Mouse (Mus musculus) midbrain, embryonic 14.5 days (tissue): Measurements from ENCODE around the gene Gm21411. TPM values are rescaled to one million over a fixed set of nuclear protein-coding genes. Genes with fewer than 3 reads are reported as not detected.
"Not testable (repeated sequence)": the region's sequence is repeated elsewhere in the genome, so short reads cannot be mapped to it uniquely, and the experiment has no call there.

Experiments used
- ATAC-seq: fragments of 200-750 bp; cut with Nextera tagmentation; 2 replicates; pipeline ENCODE4 v1.8.0; 2017; ENCODE audit warnings: moderate number of reproducible peaks, moderate library complexity; ENCODE audit not compliant: low FRiP score, low TSS enrichment
- DNase-seq: peaks from one replicate; pipeline ENCODE4 v3.0.0-alpha.2; 2015
- H3K27ac ChIP-seq: fragments of 300-500 bp; sonication (generic); replicated peaks from 2 replicates; pipeline ENCODE4 v1.5.1; 2014; ENCODE audit warnings: mild to moderate bottlenecking, low read depth, low read length, moderate library complexity
- H3K27me3 ChIP-seq: fragments of 300-500 bp; sonication (generic); 2 replicates; pipeline ENCODE4 v1.6.1; 2014; ENCODE audit warnings: low read length, control low read depth, mixed read lengths; ENCODE audit not compliant: control insufficient read depth, insufficient read depth
- H3K36me3 ChIP-seq: fragments of 300-500 bp; sonication (generic); 2 replicates; pipeline ENCODE4 v1.6.1; 2014; ENCODE audit warnings: low read length, control low read depth; ENCODE audit not compliant: control insufficient read depth, insufficient read depth
- H3K4me1 ChIP-seq: fragments of 300-500 bp; sonication (generic); 2 replicates; pipeline ENCODE4 v1.6.1; 2014; ENCODE audit warnings: mild to moderate bottlenecking, antibody characterized with exemption, low read length, control low read depth; ENCODE audit not compliant: control insufficient read depth, insufficient read depth
- H3K4me2 ChIP-seq: fragments of 300-500 bp; sonication (generic); 2 replicates; pipeline ENCODE4 v1.6.1; 2014; ENCODE audit warnings: mild to moderate bottlenecking, low read length, moderate library complexity
- H3K4me3 ChIP-seq: fragments of 300-500 bp; sonication (generic); replicated peaks from 2 replicates; pipeline ENCODE4 v1.5.1; 2014; ENCODE audit warnings: low read depth, low read length
- H3K9ac ChIP-seq: fragments of 300-500 bp; sonication (generic); replicated peaks from 2 replicates; pipeline ENCODE4 v1.6.1; 2014; ENCODE audit warnings: mild to moderate bottlenecking, low read length, moderate library complexity
- H3K9me3 ChIP-seq: fragments of 300-500 bp; sonication (generic); 2 replicates; pipeline ENCODE4 v1.6.1; 2016; ENCODE audit warnings: low read length, control low read depth, mixed read lengths; ENCODE audit not compliant: control insufficient read depth
- WGBS: fragments of 180-500 bp; shearing (Covaris S2); extraction: QIAGEN DNeasy Blood & Tissue Kit; methylation state at CpG from one replicate; pipeline ENCODE4 v1.1.7; 2014; 5-methylcytosine and 5-hydroxymethylcytosine counted together
- polyA plus RNA-seq: library from polyadenylated mRNA; unstranded; fragments of >200 nt; fragmentation: Nextera tagmentation; extraction: Ambion mirVana; gene quantifications from 2 replicates; pipeline ENCODE4 v1.2.1, GENCODE M21; 2014

Gm21411 gene
- not detected in 2 replicates for polyA plus RNA-seq

DNA sequence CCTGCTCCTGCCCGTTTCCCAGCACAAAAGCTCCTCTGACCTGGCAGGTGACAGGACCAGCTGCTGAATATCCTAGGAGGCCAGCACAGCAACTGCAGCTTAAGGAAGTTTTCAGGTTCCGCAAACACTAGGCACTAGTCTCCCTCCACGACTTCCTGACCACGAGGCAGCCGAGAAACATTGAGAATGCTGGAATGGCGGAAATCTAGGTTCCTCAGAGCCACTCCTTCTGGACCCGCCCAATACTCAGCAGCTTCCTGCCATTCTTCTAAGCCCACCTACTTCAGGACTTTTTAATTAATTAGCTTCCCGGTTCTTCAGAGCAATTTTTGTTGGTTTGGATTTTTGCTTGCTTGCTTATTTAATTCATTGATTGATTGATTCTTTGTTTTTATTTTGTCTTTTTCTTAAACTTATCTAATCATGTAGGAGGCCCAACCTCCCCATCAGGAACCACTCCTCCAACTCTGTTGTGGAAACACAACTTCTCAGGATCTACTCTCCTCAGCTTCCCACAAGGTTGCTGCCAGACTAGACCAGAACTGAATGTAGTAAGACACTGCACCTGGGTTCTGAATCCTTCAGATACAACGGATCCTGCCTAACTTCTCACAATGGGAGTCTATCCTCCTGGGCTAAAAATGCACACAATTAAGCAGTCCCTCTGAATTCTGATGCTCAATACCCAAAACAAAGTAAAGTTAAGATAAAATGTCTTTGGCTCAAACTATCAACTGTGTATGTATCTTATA is at the start of gene Gm21411:
TSS of gene Gm21411 (minus strand) at position 205 of the 752 bp plus-strand sequence.
- not testable (repeated sequence) for DNase-seq, H3K27me3 ChIP-seq, H3K27ac ChIP-seq, H3K4me3 ChIP-seq, H3K36me3 ChIP-seq, H3K4me1 ChIP-seq, ATAC-seq, H3K9ac ChIP-seq, H3K4me2 ChIP-seq
- H3K9me3 ChIP-seq = peaks cover 11% of the 10 kb centered on the region; the same call in 1 of the 2 replicates
- WGBS = 78% methylated on average over 9 of the region's 9 CpGs

DNA sequence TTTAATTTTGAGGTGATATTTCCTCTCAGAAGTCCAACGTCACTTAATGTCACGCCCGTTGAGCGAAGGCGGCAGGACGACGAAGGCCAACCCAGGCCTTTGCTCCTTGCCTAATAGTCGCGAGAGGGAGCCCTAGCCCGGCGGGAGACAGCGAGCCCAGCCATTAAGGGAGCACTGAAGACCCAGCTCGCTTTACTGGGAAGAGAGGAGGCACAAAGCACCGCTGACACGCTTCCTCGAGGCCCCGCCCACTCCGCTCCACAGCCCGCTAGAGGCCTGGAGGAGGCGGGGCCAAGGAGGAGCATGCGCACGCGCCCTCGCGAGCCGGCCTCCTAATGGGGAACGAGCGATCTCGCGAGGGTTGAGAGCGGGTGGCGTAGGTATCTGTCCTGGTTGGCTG is 32.3 kb upstream of the Gm21411 start:
- not testable (repeated sequence) for H3K36me3 ChIP-seq, DNase-seq, H3K4me3 ChIP-seq, H3K27ac ChIP-seq, ATAC-seq, H3K27me3 ChIP-seq, H3K4me2 ChIP-seq, H3K9ac ChIP-seq, H3K4me1 ChIP-seq, H3K9me3 ChIP-seq
- WGBS = 60% methylated on average over 32 of the region's 32 CpGs

GRCm38 (mm10) chr4:146932311-146933082 is 23.1 kb upstream of the Gm21411 start:
- peak; percentile 5 for DNase-seq
- Histone ChIP-seq H3K4me2 (peak overlapping the region; percentile 22), H3K4me1 (no peaks in the 10 kb centered on the region), H3K9me3 (peaks cover 21% of the 10 kb centered on the region), H3K27ac (no peak overlapping the region), H3K4me3 (peak overlapping the region; percentile 19), H3K9ac (no peak overlapping the region), H3K36me3 (no peaks in the 10 kb centered on the region), H3K27me3 (no peaks in the 10 kb centered on the region)
- peak; percentile 66 for ATAC-seq
- 10% methylated on average over 77 of the region's 77 CpGs for WGBS

DNA sequence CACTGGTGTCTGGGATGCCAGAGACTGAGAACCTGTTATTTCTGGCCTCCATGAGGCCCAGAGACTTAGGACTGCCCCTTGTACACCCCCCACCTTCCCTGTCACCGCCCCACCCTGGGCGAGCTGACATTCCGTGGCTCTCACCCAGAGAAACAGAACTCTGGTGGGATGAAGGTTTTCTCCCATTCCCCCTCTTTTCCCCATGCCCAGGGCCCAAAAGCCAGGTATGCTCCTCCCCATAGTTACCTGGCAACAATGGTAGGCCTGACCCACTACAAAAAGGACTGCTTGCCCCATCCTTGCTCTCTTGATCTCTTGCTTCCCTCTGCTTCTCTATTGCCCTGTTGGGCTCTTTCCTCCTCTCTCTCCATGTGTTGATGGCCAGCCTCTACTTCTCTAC is 5.8 kb upstream of the Gm21411 start:
- 86% methylated on average over 3 of the region's 3 CpGs for WGBS
- ATAC-seq = peak; percentile 31; the same call in 1 of the 2 replicates

DNA sequence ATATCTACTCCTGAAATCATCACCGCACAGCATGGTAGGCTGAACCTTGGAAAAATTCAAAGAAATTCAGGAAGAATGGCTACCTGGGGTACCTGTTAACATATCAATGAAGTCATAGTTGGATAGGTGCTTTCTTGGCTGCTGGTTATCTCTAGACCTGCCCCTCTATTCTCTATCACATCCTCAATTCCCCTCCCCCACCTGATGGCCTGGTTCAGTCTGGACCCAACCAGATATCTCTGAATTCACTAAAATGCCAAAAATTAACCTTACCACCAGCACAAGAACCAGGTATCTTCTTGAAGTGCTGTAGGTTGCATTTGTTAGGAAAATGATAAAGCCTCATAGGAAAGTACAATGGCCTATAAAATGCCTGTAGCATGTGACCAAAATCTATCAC is 1.3 kb downstream of the Gm21411 start:
- not testable (repeated sequence) for H3K9ac ChIP-seq, ATAC-seq, H3K4me2 ChIP-seq, H3K27me3 ChIP-seq, H3K27ac ChIP-seq, DNase-seq, H3K4me1 ChIP-seq, H3K36me3 ChIP-seq, H3K4me3 ChIP-seq
- peaks cover 11% of the 10 kb centered on the region; the same call in 1 of the 2 replicates for H3K9me3 ChIP-seq
- WGBS = 98% methylated on average over 1 of the region's 1 CpGs

More for the DNA sequence above, 5.8 kb upstream of the Gm21411 start:
- H3K9me3 ChIP-seq = peaks cover 19% of the 10 kb centered on the region; the same call in 1 of the 2 replicates
- no peaks in the 10 kb centered on the region for H3K4me1 ChIP-seq
- no peak overlapping the region for H3K4me3 ChIP-seq
- H3K9ac ChIP-seq = no peak overlapping the region
- no peak overlapping the region for H3K27ac ChIP-seq
- DNase-seq = no peak
- no peaks in the 10 kb centered on the region for H3K27me3 ChIP-seq
- no peak overlapping the region for H3K4me2 ChIP-seq
- no peaks in the 10 kb centered on the region for H3K36me3 ChIP-seq

DNA sequence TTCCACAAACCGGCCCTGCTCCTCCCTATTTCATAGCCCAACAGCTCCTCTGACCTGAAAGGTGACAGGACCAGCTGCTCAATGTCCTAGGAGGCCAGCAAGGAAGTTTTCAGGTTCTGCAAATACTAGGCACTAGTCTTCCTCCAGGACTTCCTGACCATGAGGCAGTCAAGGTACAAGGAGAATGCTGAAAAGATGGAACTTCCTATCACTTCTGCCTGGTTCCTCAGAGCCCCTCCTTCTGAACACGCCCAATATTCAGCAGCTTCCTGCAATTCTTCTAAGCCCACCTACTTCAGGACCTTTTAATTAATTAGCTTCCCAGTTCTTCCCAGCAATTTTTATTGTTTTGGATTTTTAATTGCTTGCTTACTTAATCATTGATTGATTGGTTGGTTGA is 4.6 kb downstream of the Gm21411 start:
- not testable (repeated sequence) for ATAC-seq, H3K27ac ChIP-seq, H3K9me3 ChIP-seq, H3K4me2 ChIP-seq, H3K36me3 ChIP-seq, H3K27me3 ChIP-seq, DNase-seq, H3K9ac ChIP-seq, H3K4me1 ChIP-seq, H3K4me3 ChIP-seq
- 83% methylated on average over 2 of the region's 2 CpGs for WGBS

GRCm38 (mm10) chr4:146903126-146903525 is 6.3 kb downstream of the Gm21411 start:
- not testable (repeated sequence) for ATAC-seq, DNase-seq, H3K4me2 ChIP-seq, H3K36me3 ChIP-seq, H3K9ac ChIP-seq, H3K4me3 ChIP-seq, H3K4me1 ChIP-seq, H3K27me3 ChIP-seq, H3K27ac ChIP-seq, H3K9me3 ChIP-seq
- WGBS = 55% methylated on average over 3 of the region's 3 CpGs
